Mouse (Mus musculus) midbrain, embryonic 13.5 days (tissue): Measurements from ENCODE around the gene Lrp10. TPM values are rescaled to one million over a fixed set of nuclear protein-coding genes. Genes with fewer than 3 reads are reported as not detected.

Experiments
- ATAC-seq: fragments of 200-750 bp; cut with Nextera tagmentation; 2 replicates; pipeline ENCODE4 v1.8.0; 2017; ENCODE audit warnings: mild to moderate bottlenecking, moderate TSS enrichment, moderate library complexity
- H3K27ac ChIP-seq: fragments of 300-500 bp; sonication (generic); 2 replicates; pipeline ENCODE4 v1.5.1; 2015; ENCODE audit warnings: inconsistent platforms, mild to moderate bottlenecking, moderate library complexity
- H3K27me3 ChIP-seq: fragments of 300-500 bp; sonication (generic); 2 replicates; pipeline ENCODE4 v1.6.1; 2015; ENCODE audit warnings: mild to moderate bottlenecking, inconsistent platforms
- H3K36me3 ChIP-seq: fragments of 300-500 bp; sonication (generic); 2 replicates; pipeline ENCODE4 v1.6.1; 2015; ENCODE audit warnings: mild to moderate bottlenecking, inconsistent platforms
- H3K4me1 ChIP-seq: fragments of 300-500 bp; sonication (generic); replicated peaks from 2 replicates; pipeline ENCODE4 v1.6.1; 2015; ENCODE audit warnings: inconsistent platforms
- H3K4me2 ChIP-seq: fragments of 300-500 bp; sonication (generic); replicated peaks from 2 replicates; pipeline ENCODE4 v1.6.1; 2015; ENCODE audit warnings: moderate library complexity, mild to moderate bottlenecking, inconsistent platforms
- H3K4me3 ChIP-seq: fragments of 300-500 bp; sonication (generic); replicated peaks from 2 replicates; pipeline ENCODE4 v1.5.1; 2015; ENCODE audit warnings: mild to moderate bottlenecking, inconsistent platforms
- H3K9ac ChIP-seq: fragments of 300-500 bp; sonication (generic); replicated peaks from 2 replicates; pipeline ENCODE4 v1.6.1; 2015; ENCODE audit warnings: mild to moderate bottlenecking, inconsistent platforms
- H3K9me3 ChIP-seq: fragments of 300-500 bp; sonication (generic); 2 replicates; pipeline ENCODE4 v1.6.1; 2016; ENCODE audit warnings: mild to moderate bottlenecking, inconsistent platforms
- WGBS: fragments of 180-500 bp; shearing (Covaris S2); methylation state at CpG from one replicate; pipeline ENCODE4 v1.1.7; 2015; 5-methylcytosine and 5-hydroxymethylcytosine counted together
- polyA plus RNA-seq: library from polyadenylated mRNA; unstranded; fragments of >200 nt; fragmentation: Nextera tagmentation; extraction: Ambion mirVana; gene quantifications from 2 replicates; pipeline ENCODE4 v1.2.1, GENCODE M21; 2015

Lrp10 gene
- polyA plus RNA-seq, 1 experiment from 2014 or later, result 27.5 TPM

GRCm38 (mm10) chr14:54516710-54517310 is 52.9 kb downstream of the Lrp10 start:
- Histone ChIP-seq H3K4me1 (peaks cover 24% of the 10 kb centered on the region), H3K27me3 (no peaks in the 10 kb centered on the region), H3K27ac (peak overlapping the region; percentile 82), H3K4me3 (peak overlapping the region; percentile 68), H3K4me2 (peak overlapping the region; percentile 70), H3K9me3 (0 out of 2 replicates have a peak, but pooled peaks cover 4% of the 10 kb centered on the region), H3K36me3 (peaks cover 35% of the 10 kb centered on the region), H3K9ac (peak overlapping the region; percentile 78)
- 4% methylated on average over 17 of the region's 17 CpGs for WGBS
- peak; percentile 82 for ATAC-seq

Other genes with a start within 250 kb of the Lrp10 start
- 289 and 300 TPM in 2 replicates for gene Dad1, start 210.0 kb upstream of the Lrp10 start, polyA plus RNA-seq
- gene Abhd4, start 209.9 kb upstream of the Lrp10 start, polyA plus RNA-seq, result 38.2 and 43.7 TPM in 2 replicates
- gene Olfr49, start 179.2 kb upstream of the Lrp10 start, polyA plus RNA-seq, result not detected in 2 replicates
- gene Oxa1l, start 103.3 kb upstream of the Lrp10 start, polyA plus RNA-seq, result 43.1 and 47.3 TPM in 2 replicates
- gene Slc7a7, start 46.4 kb upstream of the Lrp10 start, polyA plus RNA-seq, result 5.3 and 5.9 TPM in 2 replicates
- gene Mrpl52, start 37.2 kb upstream of the Lrp10 start, polyA plus RNA-seq, result 278 and 280 TPM in 2 replicates
- 50.1 and 55.9 TPM in 2 replicates for gene Mmp14, start 32.5 kb upstream of the Lrp10 start, polyA plus RNA-seq
- 44.3 and 52.3 TPM in 2 replicates for gene Rem2, start 12.0 kb downstream of the Lrp10 start, polyA plus RNA-seq
- gene Prmt5, start 53.4 kb downstream of the Lrp10 start, polyA plus RNA-seq, result 101 and 107 TPM in 2 replicates
- gene Haus4, start 90.5 kb downstream of the Lrp10 start, polyA plus RNA-seq, result 19.2 and 21.7 TPM in 2 replicates
- gene Ajuba, start 113.4 kb downstream of the Lrp10 start, polyA plus RNA-seq, result 13.5 and 18.0 TPM in 2 replicates
- gene 4931414P19Rik, start 141.9 kb downstream of the Lrp10 start, polyA plus RNA-seq, result 8.7 and 9.3 TPM in 2 replicates
- gene Psmb5, start 153.9 kb downstream of the Lrp10 start, polyA plus RNA-seq, result 438 and 468 TPM in 2 replicates
- gene Psmb11, start 157.3 kb downstream of the Lrp10 start, polyA plus RNA-seq, result 0.15 TPM in 1 of 2 replicates, not detected in the other
- gene Gm17606, start 176.8 kb downstream of the Lrp10 start, polyA plus RNA-seq, result not detected in 2 replicates
- 9.5 and 12.3 TPM in 2 replicates for gene Cdh24, start 177.2 kb downstream of the Lrp10 start, polyA plus RNA-seq
- 75.4 and 76.6 TPM in 2 replicates for gene 1700123O20Rik, start 222.1 kb downstream of the Lrp10 start, polyA plus RNA-seq
- gene Acin1, start 222.8 kb downstream of the Lrp10 start, polyA plus RNA-seq, result 185 and 187 TPM in 2 replicates
- 0.27 and 0.32 TPM in 2 replicates for gene Gm29776, start 234.7 kb downstream of the Lrp10 start, polyA plus RNA-seq
- not detected in 2 replicates for gene Cebpe, start 248.0 kb downstream of the Lrp10 start, polyA plus RNA-seq